Mouse (Mus musculus) embryonic facial prominence, embryonic 14.5 days (tissue): ENCODE measurements around the gene Cbfa2t2. TPM values are rescaled to one million over a fixed set of nuclear protein-coding genes. Genes with fewer than 3 reads are reported as not detected.

Experiments
- ATAC-seq: fragments of 200-750 bp; cut with Nextera tagmentation; 2 replicates; pipeline ENCODE4 v1.8.0; 2017; ENCODE audit warnings: low read depth, moderate number of reproducible peaks, moderate TSS enrichment
- DNase-seq: peaks from one replicate; pipeline ENCODE4 v3.0.0-alpha.2; 2015; ENCODE audit warnings: low spot score
- H3K27ac ChIP-seq: fragments of 300-500 bp; sonication (generic); replicated peaks from 2 replicates; pipeline ENCODE4 v1.5.1; 2014; ENCODE audit warnings: low read depth, mild to moderate bottlenecking, low read length, moderate library complexity
- H3K27me3 ChIP-seq: fragments of 300-500 bp; sonication (generic); replicated peaks from 2 replicates; pipeline ENCODE4 v1.6.1; 2014; ENCODE audit warnings: low read length; ENCODE audit not compliant: control insufficient read depth, insufficient read depth
- H3K36me3 ChIP-seq: fragments of 300-500 bp; sonication (generic); 2 replicates; pipeline ENCODE4 v1.6.1; 2014; ENCODE audit warnings: low read length, mixed read lengths; ENCODE audit not compliant: control insufficient read depth, insufficient read depth
- H3K4me1 ChIP-seq: fragments of 300-500 bp; sonication (generic); 2 replicates; pipeline ENCODE4 v1.6.1; 2014; ENCODE audit warnings: antibody characterized with exemption, low read length; ENCODE audit not compliant: control insufficient read depth, insufficient read depth
- H3K4me2 ChIP-seq: fragments of 300-500 bp; sonication (generic); 2 replicates; pipeline ENCODE4 v1.6.1; 2014; ENCODE audit warnings: low read depth, mild to moderate bottlenecking, low read length, moderate library complexity, mixed read lengths
- H3K4me3 ChIP-seq: fragments of 300-500 bp; sonication (generic); 2 replicates; pipeline ENCODE4 v1.5.1; 2014; ENCODE audit warnings: low read depth, mild to moderate bottlenecking, low read length
- H3K9ac ChIP-seq: fragments of 300-500 bp; sonication (generic); 2 replicates; pipeline ENCODE4 v1.6.1; 2014; ENCODE audit warnings: low read depth, mild to moderate bottlenecking, low read length, moderate library complexity, mixed read lengths
- H3K9me3 ChIP-seq: fragments of 300-500 bp; sonication (generic); 2 replicates; pipeline ENCODE4 v1.6.1; 2016; ENCODE audit warnings: low read length; ENCODE audit not compliant: control insufficient read depth
- WGBS: fragments of 180-500 bp; shearing (Covaris S2); extraction: QIAGEN DNeasy Blood & Tissue Kit; methylation state at CpG from one replicate; pipeline ENCODE4 v1.1.7; 2014; 5-methylcytosine and 5-hydroxymethylcytosine counted together
- polyA plus RNA-seq: library from polyadenylated mRNA; unstranded; fragments of >200 nt; fragmentation: Nextera tagmentation; extraction: Ambion mirVana; gene quantifications from 2 replicates; pipeline ENCODE4 v1.2.1, GENCODE M21; 2014

Gene Cbfa2t2
- polyA plus RNA-seq, 1 experiment from 2014 or later = 31.5 TPM

- ATAC-seq = no peak
- Histone ChIP-seq H3K27ac (no peak overlapping the region), H3K4me3 (no peak overlapping the region), H3K4me1 (no peaks in the 10 kb centered on the region), H3K9me3 (no peaks in the 10 kb centered on the region), H3K4me2 (no peak overlapping the region), H3K27me3 (no peaks in the 10 kb centered on the region), H3K9ac (no peak overlapping the region), H3K36me3 (peaks cover 19% of the 10 kb centered on the region)
- no peak for DNase-seq
- 76% methylated on average over 2 of the region's 2 CpGs for WGBS
These were observed 105.3 kb downstream of the Cbfa2t2 start for GRCm38 (mm10) chr2:154541630-154542029.

DNA sequence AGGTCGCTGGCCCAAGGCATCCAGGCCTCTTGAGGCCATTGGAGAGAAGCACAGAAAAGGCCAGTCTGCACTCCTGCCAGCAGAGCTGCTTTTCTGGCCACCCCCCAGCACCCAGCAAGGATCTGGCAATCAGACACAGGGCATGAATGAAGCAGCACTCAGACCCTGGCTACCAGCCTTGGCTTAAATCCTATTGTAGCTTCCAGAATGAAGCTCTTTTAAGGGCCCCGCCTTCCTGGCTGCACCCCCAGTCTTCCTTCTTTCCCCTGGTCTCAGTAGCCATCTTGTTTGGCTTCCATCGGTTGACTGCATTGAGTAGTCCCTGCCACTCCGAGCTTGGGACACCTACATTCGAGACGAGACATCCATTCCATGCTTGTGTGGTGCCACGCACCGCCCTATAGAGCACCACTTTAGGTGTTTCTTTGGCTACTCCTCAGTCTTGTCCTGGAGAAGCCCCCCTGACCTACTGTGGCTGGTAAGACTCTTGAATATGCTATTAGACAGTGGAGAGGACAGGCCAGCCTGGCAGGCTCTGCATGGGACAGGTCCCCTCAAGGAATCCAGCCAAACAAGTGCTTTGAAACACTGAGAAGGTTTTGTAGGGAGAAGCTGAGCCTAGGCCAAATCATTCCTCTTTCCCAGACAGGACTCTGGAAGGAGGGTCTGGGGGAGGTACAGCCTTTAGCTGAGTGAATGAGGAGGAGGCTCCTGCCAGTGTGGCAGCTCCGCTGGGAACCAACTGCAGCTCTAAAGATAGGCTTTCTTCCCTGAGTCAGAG lies 107.5 kb downstream of the Cbfa2t2 start:
- H3K9me3 ChIP-seq = no peaks in the 10 kb centered on the region
- H3K4me3 ChIP-seq = no peak overlapping the region
- H3K36me3 ChIP-seq = peaks cover 2% of the 10 kb centered on the region; the same call in 1 of the 2 replicates
- H3K4me2 ChIP-seq = no peak overlapping the region
- no peak overlapping the region for H3K27ac ChIP-seq
- no peak overlapping the region for H3K9ac ChIP-seq
- WGBS = 86% methylated on average over 9 of the region's 9 CpGs
- no peaks in the 10 kb centered on the region for H3K27me3 ChIP-seq
- no peak for DNase-seq
- H3K4me1 ChIP-seq = peaks cover 4% of the 10 kb centered on the region; the same call in 1 of the 2 replicates
- no peak for ATAC-seq

DNA sequence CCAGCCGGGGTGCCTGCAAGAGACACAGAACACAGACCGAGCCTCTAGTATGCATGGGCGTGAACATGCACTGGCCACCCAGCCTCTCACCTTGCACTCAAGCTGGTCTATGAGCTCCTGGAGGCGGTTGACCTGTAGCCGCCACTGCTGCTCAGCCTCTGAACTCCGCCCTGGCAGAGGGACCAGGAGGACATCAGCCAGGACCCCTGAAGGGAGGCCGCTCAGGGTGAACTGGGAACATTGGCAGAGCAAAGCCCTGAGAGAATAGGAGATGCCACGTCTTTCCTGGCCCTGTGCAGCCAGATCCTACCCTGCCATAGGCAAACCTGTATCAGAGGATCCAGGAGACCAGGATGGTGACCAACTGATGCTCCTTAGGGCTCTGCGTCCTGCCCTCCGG lies 110.4 kb downstream of the Cbfa2t2 start, which contains the start of gene 1700003F12Rik:
Gene 1700003F12Rik, plus strand, starts transcription at position 375 of the 400 bp plus-strand sequence.
- no peak for ATAC-seq
- Histone ChIP-seq H3K9me3 (no peaks in the 10 kb centered on the region), H3K4me2 (no peak within 1 kb of the TSS), H3K27me3 (peaks cover 13% of the 10 kb centered on the region), H3K4me3 (no peak within 1 kb of the TSS), H3K4me1 (peaks cover 19% of the 10 kb centered on the region), H3K9ac (no peak within 1 kb of the TSS), H3K36me3 (no peaks in the 10 kb centered on the region), H3K27ac (no peak within 1 kb of the TSS)
- DNase-seq = no peak
- 89% methylated on average over 10 of the region's 10 CpGs for WGBS

- no peaks in the 10 kb centered on the region for H3K36me3 ChIP-seq
- no peaks in the 10 kb centered on the region for H3K9me3 ChIP-seq
- peak overlapping the region; percentile 95 for H3K4me2 ChIP-seq
- no peak overlapping the region for H3K9ac ChIP-seq
- ATAC-seq (no peak), DNase-seq (no peak)
- H3K27ac ChIP-seq = no peak overlapping the region
- H3K27me3 ChIP-seq = peaks cover 16% of the 10 kb centered on the region
- peaks cover 25% of the 10 kb centered on the region for H3K4me1 ChIP-seq
- 68% methylated on average over 3 of the region's 3 CpGs for WGBS
- no peak overlapping the region for H3K4me3 ChIP-seq
These were observed 112.4 kb downstream of the Cbfa2t2 start for GRCm38 (mm10) chr2:154548688-154549087.

DNA sequence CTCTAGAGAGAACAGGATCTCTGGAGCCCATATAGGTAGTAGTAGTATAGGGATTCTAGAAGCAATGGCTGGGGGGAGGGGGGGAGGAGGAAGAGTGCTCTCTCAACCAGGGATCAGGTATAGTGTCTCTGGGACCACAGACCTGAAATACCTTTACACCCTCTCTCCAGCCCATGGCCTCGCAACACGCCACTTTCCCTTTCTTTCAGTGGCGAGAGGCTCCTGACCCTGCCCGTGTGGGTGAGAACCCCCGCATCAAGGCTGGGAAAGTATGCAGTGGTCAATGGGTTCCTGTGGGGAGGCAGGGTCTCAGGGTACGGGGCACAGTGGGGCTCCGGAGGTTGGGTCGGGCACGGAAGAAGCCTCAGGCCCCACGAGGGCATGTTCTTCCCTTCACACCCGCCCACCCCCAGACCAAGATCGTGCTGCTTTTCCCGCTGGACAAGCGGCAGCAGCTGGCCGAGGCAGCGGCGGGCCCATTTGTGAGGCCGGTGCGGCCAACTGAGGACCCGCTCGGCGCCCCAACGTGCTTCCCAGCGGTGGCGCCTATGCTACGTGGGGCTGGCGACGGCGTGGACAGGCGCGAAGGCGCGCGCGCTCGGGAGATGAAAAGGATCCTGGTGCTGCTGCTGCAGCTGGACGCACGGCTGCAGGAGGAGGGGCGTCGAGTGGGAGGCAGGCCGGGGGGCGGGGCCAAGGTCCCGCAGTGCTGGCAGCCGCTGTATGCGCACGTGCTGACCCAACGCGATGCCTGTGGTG lies 113.0 kb downstream of the Cbfa2t2 start:
- Histone ChIP-seq H3K27me3 (peaks cover 16% of the 10 kb centered on the region), H3K4me1 (peaks cover 25% of the 10 kb centered on the region), H3K4me3 (peak overlapping the region; percentile 45), H3K36me3 (no peaks in the 10 kb centered on the region), H3K4me2 (peak overlapping the region; percentile 95), H3K27ac (no peak overlapping the region), H3K9me3 (no peaks in the 10 kb centered on the region), H3K9ac (peak overlapping the region; percentile 57)
- ATAC-seq (peak; percentile 78), DNase-seq (peak; percentile 91)
- 6% methylated on average over 25 of the region's 48 CpGs for WGBS

DNA sequence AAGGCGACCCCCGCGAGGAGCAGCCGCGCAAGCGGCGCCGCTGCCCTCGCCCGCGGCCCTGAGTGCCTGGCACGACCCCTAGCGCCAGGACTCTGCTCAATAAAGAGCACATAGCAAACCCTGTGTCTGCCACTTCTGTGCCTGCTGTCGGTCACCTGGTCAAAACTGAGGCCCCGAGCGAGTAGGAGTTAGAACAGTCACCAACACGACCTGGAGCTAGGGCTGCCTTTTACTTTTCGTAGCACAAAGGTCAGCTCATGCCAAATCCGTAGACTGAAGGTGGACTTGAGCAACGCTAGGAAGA lies 113.6 kb downstream of the Cbfa2t2 start:
- Histone ChIP-seq H3K9ac (no peak overlapping the region), H3K4me1 (peaks cover 25% of the 10 kb centered on the region), H3K4me2 (peak overlapping the region; percentile 95), H3K27me3 (peaks cover 16% of the 10 kb centered on the region), H3K4me3 (peak overlapping the region; percentile 45), H3K27ac (no peak overlapping the region), H3K36me3 (no peaks in the 10 kb centered on the region), H3K9me3 (no peaks in the 10 kb centered on the region)
- no peak for DNase-seq
- 19% methylated on average over 17 of the region's 20 CpGs for WGBS
- no peak for ATAC-seq

DNA sequence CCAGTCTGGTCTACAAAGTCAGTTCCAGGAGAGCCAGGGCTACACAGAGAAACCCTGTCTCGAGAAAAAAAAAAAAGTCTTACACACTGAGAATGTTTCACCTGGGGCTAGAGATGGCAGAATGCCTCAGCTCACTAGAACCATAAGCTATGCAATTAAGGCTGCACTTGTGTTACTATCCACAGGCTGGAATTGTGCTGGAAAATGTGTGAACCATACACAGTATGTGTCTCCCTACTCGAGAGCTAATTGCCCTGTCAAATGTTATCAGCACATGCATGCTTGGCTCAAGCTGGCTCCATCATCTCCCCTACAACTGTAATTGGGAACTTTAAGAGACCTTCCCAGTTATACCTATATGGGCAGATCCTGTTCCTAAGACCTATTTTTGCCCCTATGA lies 114.7 kb downstream of the Cbfa2t2 start:
- Histone ChIP-seq H3K27me3 (peaks cover 16% of the 10 kb centered on the region), H3K36me3 (no peaks in the 10 kb centered on the region), H3K9me3 (no peaks in the 10 kb centered on the region), H3K27ac (no peak overlapping the region), H3K4me3 (no peak overlapping the region), H3K9ac (no peak overlapping the region), H3K4me1 (peaks cover 25% of the 10 kb centered on the region), H3K4me2 (no peak overlapping the region)
- 80% methylated on average over 2 of the region's 2 CpGs for WGBS
- DNase-seq (no peak), ATAC-seq (no peak)

DNA sequence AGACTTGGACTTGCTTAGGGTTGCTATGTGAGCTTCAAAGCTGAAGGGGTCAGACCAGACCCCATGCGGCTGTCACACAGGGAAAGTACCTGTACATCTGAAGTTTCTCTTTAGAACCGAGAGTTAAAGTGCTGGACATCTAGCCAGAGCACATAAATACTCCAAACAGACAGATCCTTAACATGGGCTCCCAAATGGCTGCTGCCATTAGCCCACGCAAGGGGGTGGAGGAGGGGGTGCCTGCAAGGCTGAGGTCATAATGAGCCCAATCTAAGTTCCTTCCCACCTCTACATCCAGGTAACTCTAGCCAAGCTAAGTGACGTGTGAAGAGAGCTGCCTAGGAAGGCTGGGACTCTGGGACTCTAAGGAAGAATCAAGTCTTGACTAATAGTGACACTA lies 115.2 kb downstream of the Cbfa2t2 start, which contains the start of gene Actl10:
Gene Actl10, plus strand, starts transcription at position 301 of the 400 bp plus-strand sequence.
- Histone ChIP-seq H3K4me2 (peak within 1 kb of the TSS; percentile 30), H3K9ac (peak within 1 kb of the TSS; percentile 10; the same call in 1 of the 2 replicates), H3K4me3 (peak within 1 kb of the TSS; percentile 11; the same call in 1 of the 2 replicates), H3K9me3 (no peaks in the 10 kb centered on the region), H3K27me3 (peaks cover 16% of the 10 kb centered on the region), H3K36me3 (no peaks in the 10 kb centered on the region), H3K27ac (no peak within 1 kb of the TSS), H3K4me1 (peaks cover 25% of the 10 kb centered on the region)
- DNase-seq = no peak
- no peak for ATAC-seq
- WGBS = 85% methylated on average over 4 of the region's 4 CpGs
